Mouse (Mus musculus) telencephalon, adult 2 months (tissue): Measurements from ENCODE around the gene Susd3.

Experiments
- DNase-seq: peaks from one replicate; pipeline ENCODE4 v3.0.0-alpha.2; 2011; ENCODE audit warnings: low read depth, low spot score

Susd3 gene

GRCm38 (mm10) chr13:49248467-49248862, at the start of gene Susd3:
Gene Susd3, minus strand, starts transcription at chr13:49248706.
- no peak for DNase-seq

- no peak for DNase-seq
These were observed 47.8 kb upstream of the Susd3 start for GRCm38 (mm10) chr13:49296270-49296669.

- no peak for DNase-seq
These were observed 45.6 kb upstream of the Susd3 start for GRCm38 (mm10) chr13:49294108-49294507.

- no peak for DNase-seq
These were observed 43.4 kb upstream of the Susd3 start for GRCm38 (mm10) chr13:49291949-49292348.

- no peak for DNase-seq
These were observed 42.9 kb upstream of the Susd3 start for GRCm38 (mm10) chr13:49291398-49291797.

GRCm38 (mm10) chr13:49287224-49287623, 38.7 kb upstream of the Susd3 start:
- DNase-seq = no peak

GRCm38 (mm10) chr13:49286750-49287149, 38.2 kb upstream of the Susd3 start:
- DNase-seq = no peak

- peak; percentile 29 for DNase-seq
These were observed 35.2 kb upstream of the Susd3 start for GRCm38 (mm10) chr13:49283686-49284085.

- no peak for DNase-seq
These were observed 33.7 kb upstream of the Susd3 start for GRCm38 (mm10) chr13:49282168-49282567.

- DNase-seq = peak; percentile 27
These were observed 23.6 kb upstream of the Susd3 start for GRCm38 (mm10) chr13:49271831-49272765.

- DNase-seq = no peak
These were observed 22.0 kb upstream of the Susd3 start for GRCm38 (mm10) chr13:49270500-49270899.

- no peak for DNase-seq
These were observed 19.1 kb upstream of the Susd3 start for GRCm38 (mm10) chr13:49267645-49268044.

- no peak for DNase-seq
These were observed 11.7 kb upstream of the Susd3 start for GRCm38 (mm10) chr13:49260036-49260722.

GRCm38 (mm10) chr13:49257819-49258313, 9.4 kb upstream of the Susd3 start:
- DNase-seq = no peak

- peak; percentile 60 for DNase-seq
These were observed 4.2 kb upstream of the Susd3 start for GRCm38 (mm10) chr13:49252746-49253145.

- no peak for DNase-seq
These were observed 3.6 kb upstream of the Susd3 start for GRCm38 (mm10) chr13:49252113-49252512.

- DNase-seq = no peak
These were observed 2.4 kb upstream of the Susd3 start for GRCm38 (mm10) chr13:49250716-49251517.

- DNase-seq = no peak
These were observed 1.1 kb upstream of the Susd3 start for GRCm38 (mm10) chr13:49249634-49250033.

GRCm38 (mm10) chr13:49248923-49249322, 417 bp upstream of the Susd3 start:
- DNase-seq = no peak

GRCm38 (mm10) chr13:49247740-49248466, 603 bp downstream of the Susd3 start:
- DNase-seq = no peak

- DNase-seq = no peak
These were observed 1.2 kb downstream of the Susd3 start for GRCm38 (mm10) chr13:49247232-49247739.
